Mouse (Mus musculus): ENCODE measurements at regions not wholly inside any gene's neighbourhood (a gene's known extent, or its start where the extent isn't known, plus 50 kb on each side); places are given as distances from the start of the nearest gene placed in this dataset.

DNA sequence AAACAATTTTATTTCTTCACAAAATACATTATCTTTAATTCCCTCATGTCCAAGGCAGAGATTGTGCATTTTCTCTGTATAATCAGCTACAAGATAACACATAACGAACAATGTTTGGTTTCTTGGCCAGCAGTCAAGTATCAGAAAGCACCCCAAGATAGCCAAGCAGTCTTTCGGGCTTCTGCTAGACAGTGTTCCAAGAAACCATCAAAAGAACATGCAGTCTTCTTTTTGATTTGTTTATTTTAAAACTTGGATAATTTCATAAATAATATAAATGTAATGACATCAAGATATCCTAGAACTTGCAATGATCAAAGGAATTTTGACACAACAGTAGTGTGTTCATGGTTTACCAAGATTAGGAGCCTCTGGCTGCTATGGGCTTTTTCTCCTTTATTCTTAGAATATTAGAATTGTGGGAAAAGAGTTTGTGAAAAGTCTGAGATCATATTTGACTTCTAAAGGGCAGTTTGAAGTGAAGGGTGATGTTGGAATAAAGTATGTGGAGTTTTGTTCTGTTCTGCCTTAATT is 103.1 kb upstream of the Cryz start:
- TF ChIP-seq FLI1 (IDR thresholded peaks at IDR 0.05; ENCODE audit: low read length) = no peak
- no peak for TF ChIP-seq GATA1 (IDR thresholded peaks at IDR 0.05; ENCODE audit: borderline replicate concordance, low read length)

Measured in megakaryocyte, embryonic 14.5 days (primary cell).